Mouse (Mus musculus): ENCODE measurements around the gene Atg13. TPM values are rescaled to one million over a fixed set of nuclear protein-coding genes. Genes with fewer than 3 reads are reported as not detected.
A peak's percentile ranks its signal among the peaks of the same experiment; 100 is the strongest.
"Not testable (repeated sequence)": the region's sequence is repeated elsewhere in the genome, so short reads cannot be mapped to it uniquely, and the experiment has no call there.

Gene Atg13
- 38.0 and 38.6 TPM in 2 replicates for polyA plus RNA-seq (2015; fragmentation: Nextera tagmentation; extraction: Ambion mirVana)

GRCm38 (mm10) chr2:91710272-91711234, at the start of gene Atg13, which contains the start of gene Harbi1:
TSS of gene Atg13 (minus strand) at chr2:91710576.
TSS of gene Harbi1 (plus strand) at chr2:91710852.
- no peaks in the 10 kb centered on the region for H3K9me3 ChIP-seq
- H3K9ac ChIP-seq (replicated peaks), result peak within 1 kb of the TSS; percentile 82
- H3K36me3 ChIP-seq, result 0 out of 2 replicates have a peak, but pooled peaks cover under 1% of the 10 kb centered on the region
- peak within 1 kb of the TSS; percentile 98 for H3K4me3 ChIP-seq (replicated peaks)
- peaks cover 30% of the 10 kb centered on the region for H3K4me1 ChIP-seq (replicated peaks)
- H3K27ac ChIP-seq, result peak within 1 kb of the TSS; percentile 73
- H3K27me3 ChIP-seq, result no peaks in the 10 kb centered on the region
- WGBS, result under 1% methylated on average over 66 of the region's 66 CpGs
- ATAC-seq, result peak; percentile 99
- H3K4me2 ChIP-seq (replicated peaks), result peak within 1 kb of the TSS; percentile 75

- H3K27me3 ChIP-seq, result no peaks in the 10 kb centered on the region
- H3K9me3 ChIP-seq, result no peaks in the 10 kb centered on the region
- no peak for ATAC-seq
- no peaks in the 10 kb centered on the region for H3K36me3 ChIP-seq
- WGBS, result 67% methylated on average over 2 of the region's 2 CpGs
- no peak overlapping the region for H3K9ac ChIP-seq (replicated peaks)
- no peak overlapping the region for H3K4me2 ChIP-seq (replicated peaks)
- H3K4me1 ChIP-seq (replicated peaks), result no peaks in the 10 kb centered on the region
- H3K27ac ChIP-seq, result no peak overlapping the region
- H3K4me3 ChIP-seq (replicated peaks), result no peak overlapping the region
Observed at GRCm38 (mm10) chr2:91749811-91750261, 39.5 kb upstream of the Atg13 start.

GRCm38 (mm10) chr2:91744686-91745085, 34.3 kb upstream of the Atg13 start:
- no peaks in the 10 kb centered on the region for H3K36me3 ChIP-seq
- H3K27me3 ChIP-seq, result no peaks in the 10 kb centered on the region
- H3K4me3 ChIP-seq (replicated peaks), result no peak overlapping the region
- H3K27ac ChIP-seq, result no peak overlapping the region
- no peaks in the 10 kb centered on the region for H3K9me3 ChIP-seq
- no peak for ATAC-seq
- H3K4me2 ChIP-seq (replicated peaks), result no peak overlapping the region
- no peaks in the 10 kb centered on the region for H3K4me1 ChIP-seq (replicated peaks)
- no peak overlapping the region for H3K9ac ChIP-seq (replicated peaks)
- WGBS, result 89% methylated on average over 5 of the region's 5 CpGs

DNA sequence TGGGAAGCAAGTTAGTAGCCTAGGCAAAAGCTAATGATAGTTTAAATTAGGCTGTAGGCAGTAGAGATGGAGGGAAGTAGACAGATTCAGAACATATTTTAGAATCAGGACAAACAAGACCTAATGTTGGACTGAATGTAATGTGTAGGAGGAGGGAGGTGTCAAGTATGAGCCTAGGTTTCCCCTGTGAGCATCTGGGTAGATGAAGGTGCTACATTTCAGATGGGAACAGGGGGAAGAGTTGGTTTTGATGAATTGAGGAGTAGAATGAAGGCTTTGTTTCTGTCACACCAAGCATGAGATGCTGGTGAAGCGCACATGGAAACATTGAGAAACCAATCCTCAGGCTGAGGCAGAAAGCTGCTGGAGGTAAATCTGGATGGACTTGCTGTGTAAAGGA, 29.2 kb upstream of the Atg13 start:
- 0 out of 2 replicates have a peak, but pooled peaks cover 3% of the 10 kb centered on the region for H3K36me3 ChIP-seq
- H3K9ac ChIP-seq (replicated peaks), result no peak overlapping the region
- no peak overlapping the region for H3K27ac ChIP-seq
- H3K9me3 ChIP-seq, result no peaks in the 10 kb centered on the region
- ATAC-seq, result no peak
- no peaks in the 10 kb centered on the region for H3K4me1 ChIP-seq (replicated peaks)
- no peaks in the 10 kb centered on the region for H3K27me3 ChIP-seq
- 100% methylated on average over 1 of the region's 1 CpGs for WGBS
- H3K4me2 ChIP-seq (replicated peaks), result no peak overlapping the region
- H3K4me3 ChIP-seq (replicated peaks), result no peak overlapping the region

DNA sequence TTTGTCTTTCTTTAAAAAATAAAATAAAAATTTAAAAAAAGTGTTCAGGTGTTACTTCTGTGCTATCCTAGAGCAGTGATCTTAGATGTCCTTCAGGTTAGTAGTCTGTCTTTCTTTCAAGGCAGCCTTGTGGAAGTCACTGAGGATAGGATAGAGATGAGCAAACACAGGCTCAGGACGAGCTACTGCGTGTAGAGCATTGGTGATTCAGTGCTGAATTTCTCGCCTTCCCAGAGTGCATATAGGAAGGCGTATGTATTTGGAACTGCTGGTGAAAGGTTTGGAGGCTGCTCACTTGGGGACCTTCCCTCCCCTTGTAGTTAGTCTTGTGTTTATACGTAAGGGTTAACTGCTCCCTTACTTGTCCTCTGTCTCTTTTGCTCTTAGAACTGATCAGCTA, 24.8 kb upstream of the Atg13 start:
- Histone ChIP-seq H3K9me3 (no peaks in the 10 kb centered on the region), H3K4me3 (replicated peaks) (no peak overlapping the region), H3K36me3 (0 out of 2 replicates have a peak, but pooled peaks cover 3% of the 10 kb centered on the region), H3K27ac (no peak overlapping the region), H3K4me2 (replicated peaks) (no peak overlapping the region), H3K27me3 (no peaks in the 10 kb centered on the region), H3K9ac (replicated peaks) (no peak overlapping the region), H3K4me1 (replicated peaks) (peaks cover 9% of the 10 kb centered on the region; the same call in 1 of the 2 replicates)
- no peak for ATAC-seq
- WGBS, result 95% methylated on average over 5 of the region's 5 CpGs

- H3K27me3 ChIP-seq, result no peaks in the 10 kb centered on the region
- peak within 1 kb of the TSS; percentile 98 for H3K9ac ChIP-seq (replicated peaks)
- no peaks in the 10 kb centered on the region for H3K36me3 ChIP-seq
- under 1% methylated on average over 66 of the region's 68 CpGs for WGBS
- H3K27ac ChIP-seq, result peak within 1 kb of the TSS; percentile 92
- peak within 1 kb of the TSS; percentile 98 for H3K4me3 ChIP-seq (replicated peaks)
- peaks cover 9% of the 10 kb centered on the region; the same call in 1 of the 2 replicates for H3K4me1 ChIP-seq (replicated peaks)
- ATAC-seq, result peak; percentile 92
- H3K9me3 ChIP-seq, result no peaks in the 10 kb centered on the region
- peak within 1 kb of the TSS; percentile 76 for H3K4me2 ChIP-seq (replicated peaks)
Observed at GRCm38 (mm10) chr2:91729971-91730821, 19.8 kb upstream of the Atg13 start, which contains the start of gene Ambra1. TSS of gene Ambra1 (plus strand) at chr2:91730134.

DNA sequence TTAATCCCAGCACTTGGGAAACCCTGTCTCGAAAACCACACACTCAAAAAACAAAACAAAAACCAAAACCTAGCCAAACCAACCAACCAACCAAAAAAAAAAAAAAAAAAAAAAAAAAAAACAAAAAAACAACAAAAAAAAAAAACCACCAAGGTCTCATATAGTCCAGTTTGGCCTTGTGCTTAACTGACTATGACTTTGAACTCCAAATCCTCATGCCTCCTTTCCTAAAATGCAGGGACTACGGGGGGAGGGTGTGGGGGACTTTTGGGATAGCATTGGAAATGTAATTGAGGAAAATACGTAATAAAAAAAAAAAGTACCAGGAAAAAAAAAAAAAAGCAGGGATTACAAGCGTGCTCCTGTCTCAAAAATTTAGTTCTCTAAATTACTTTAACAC, 19.2 kb upstream of the Atg13 start:
- WGBS, result 18% methylated on average over 4 of the region's 4 CpGs
- Histone ChIP-seq H3K27me3 (no peaks in the 10 kb centered on the region), H3K4me2 (replicated peaks) (peak overlapping the region; percentile 45), H3K27ac (peak overlapping the region; percentile 92; the same call in 1 of the 2 replicates), H3K4me3 (replicated peaks) (peak overlapping the region; percentile 98), H3K9me3 (no peaks in the 10 kb centered on the region), H3K36me3 (no peaks in the 10 kb centered on the region), H3K9ac (replicated peaks) (no peak overlapping the region), H3K4me1 (replicated peaks) (peaks cover 9% of the 10 kb centered on the region; the same call in 1 of the 2 replicates)
- ATAC-seq, result peak; percentile 25; the same call in 1 of the 2 replicates

DNA sequence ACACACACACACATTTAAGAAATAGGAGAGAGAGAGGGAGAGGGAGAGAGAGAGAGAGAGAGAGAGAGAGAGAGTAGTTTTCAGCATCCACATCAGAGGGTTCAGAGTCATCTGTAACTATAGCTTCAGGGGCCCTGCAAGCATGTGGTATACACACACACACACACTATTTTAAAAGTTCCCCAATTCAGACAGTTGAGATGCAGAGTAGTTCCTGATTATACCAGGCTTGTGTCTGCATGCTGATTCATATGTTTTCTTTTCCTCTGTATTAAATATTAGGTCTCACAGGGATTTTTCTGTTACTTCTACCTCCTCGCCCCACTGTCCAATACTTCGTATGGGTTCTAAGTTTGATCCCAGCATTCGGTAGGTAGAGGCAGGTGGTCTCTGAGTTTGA, 16.6 kb upstream of the Atg13 start:
- 88% methylated on average over 3 of the region's 3 CpGs for WGBS
- peaks cover 9% of the 10 kb centered on the region; the same call in 1 of the 2 replicates for H3K4me1 ChIP-seq (replicated peaks)
- no peak overlapping the region for H3K9ac ChIP-seq (replicated peaks)
- no peak overlapping the region for H3K4me3 ChIP-seq (replicated peaks)
- no peaks in the 10 kb centered on the region for H3K27me3 ChIP-seq
- H3K27ac ChIP-seq, result no peak overlapping the region
- H3K36me3 ChIP-seq, result no peaks in the 10 kb centered on the region
- ATAC-seq, result no peak
- no peaks in the 10 kb centered on the region for H3K9me3 ChIP-seq
- H3K4me2 ChIP-seq (replicated peaks), result no peak overlapping the region

DNA sequence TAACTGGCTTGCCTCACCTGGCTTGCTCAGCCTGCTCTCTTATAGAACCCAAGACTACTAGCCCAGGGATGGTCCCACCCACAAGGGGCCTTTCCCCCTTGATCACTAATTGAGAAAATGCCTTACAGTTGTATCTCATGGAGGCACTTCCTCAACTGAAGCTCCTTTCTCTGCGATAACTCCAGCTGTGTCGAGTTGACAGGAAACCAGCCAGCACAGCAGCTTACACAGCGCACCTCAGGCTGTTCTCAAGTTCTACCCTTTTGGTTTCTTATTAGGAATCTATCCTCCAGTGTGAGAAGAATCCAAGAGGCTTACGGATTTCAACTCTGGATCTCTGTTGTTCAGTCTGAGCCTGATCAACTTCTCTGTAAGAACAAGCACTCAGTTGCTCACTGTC, 15.1 kb upstream of the Atg13 start:
- H3K27ac ChIP-seq; ATAC-seq; H3K4me1 ChIP-seq (replicated peaks); H3K36me3 ChIP-seq; H3K9ac ChIP-seq (replicated peaks); H3K4me2 ChIP-seq (replicated peaks); H3K27me3 ChIP-seq; H3K9me3 ChIP-seq; H3K4me3 ChIP-seq (replicated peaks): not testable (repeated sequence)
- 58% methylated on average over 4 of the region's 4 CpGs for WGBS

DNA sequence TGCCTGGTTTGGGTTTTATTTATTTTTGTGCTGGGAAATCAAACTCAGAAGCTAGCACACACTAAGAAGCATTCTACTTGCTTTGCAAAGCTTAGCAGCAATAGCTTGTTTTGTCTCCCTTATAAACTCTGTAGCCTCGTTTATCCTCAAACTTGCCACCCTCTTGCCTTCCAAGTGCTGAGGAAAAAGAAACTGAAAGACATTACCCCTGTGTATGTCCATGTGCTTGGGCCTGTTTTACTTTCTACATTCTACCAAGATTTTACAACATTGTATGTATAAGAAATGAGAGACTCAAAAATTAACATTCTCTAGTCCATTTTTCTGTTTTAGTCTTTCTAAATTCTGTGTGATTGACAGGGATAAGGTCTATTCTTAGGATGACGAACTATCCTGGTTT, 14.3 kb upstream of the Atg13 start:
- 68% methylated on average over 2 of the region's 2 CpGs for WGBS
- H3K9me3 ChIP-seq, result no peaks in the 10 kb centered on the region
- H3K9ac ChIP-seq (replicated peaks), result no peak overlapping the region
- no peak overlapping the region for H3K4me3 ChIP-seq (replicated peaks)
- H3K27ac ChIP-seq, result no peak overlapping the region
- no peaks in the 10 kb centered on the region for H3K27me3 ChIP-seq
- H3K4me2 ChIP-seq (replicated peaks), result no peak overlapping the region
- no peaks in the 10 kb centered on the region for H3K4me1 ChIP-seq (replicated peaks)
- no peak for ATAC-seq
- H3K36me3 ChIP-seq, result peaks cover 12% of the 10 kb centered on the region

DNA sequence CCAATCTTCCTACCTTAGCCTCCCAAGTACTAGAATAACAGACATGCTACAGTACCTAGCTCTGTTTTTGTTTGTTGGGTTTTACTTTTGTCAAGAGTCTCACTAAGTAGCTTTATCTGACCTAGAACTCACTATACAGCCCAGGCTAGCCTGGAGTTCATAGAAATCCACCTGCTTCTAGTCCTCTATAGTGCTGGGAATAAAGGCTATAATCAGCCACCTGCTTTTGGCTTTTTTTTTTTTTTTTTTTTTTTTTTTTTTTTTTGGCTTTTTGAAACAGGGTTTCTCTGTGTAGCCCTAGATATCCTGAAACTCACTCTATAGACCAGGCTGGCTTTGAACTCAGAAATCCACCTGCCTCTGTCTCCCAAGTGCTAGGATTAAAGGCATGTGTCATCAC, 13.6 kb upstream of the Atg13 start:
- no peak overlapping the region for H3K9ac ChIP-seq (replicated peaks)
- H3K27ac ChIP-seq, result no peak overlapping the region
- no peak for ATAC-seq
- H3K4me2 ChIP-seq (replicated peaks), result no peak overlapping the region
- no peaks in the 10 kb centered on the region for H3K27me3 ChIP-seq
- no peaks in the 10 kb centered on the region for H3K4me1 ChIP-seq (replicated peaks)
- H3K4me3 ChIP-seq (replicated peaks), result no peak overlapping the region
- H3K36me3 ChIP-seq, result peaks cover 15% of the 10 kb centered on the region
- H3K9me3 ChIP-seq, result no peaks in the 10 kb centered on the region
